In genomic region chr3:30507576-30508295, GRCm38 (mm10) we compare ENCODE assay signal across 8 mouse cellular contexts. TPM values are rescaled to one million over a fixed set of nuclear protein-coding genes. Genes with fewer than 3 reads are reported as not detected.
DNase-seq lines count a peak whose midpoint lies in the region; ATAC-seq and TF ChIP-seq lines count a peak whose summit lies in the region.

No protein-coding gene starts in this region.

- intact Hi-C loops in gastrocnemius, adult 2 months (cut with DNase I), result loop anchor here (5.0 kb wide), 1 partner anchor 40 kb away; no protein-coding TSS in a partner anchor

- H3K4me2 ChIP-seq in heart, embryonic 13.5 days, result peak overlapping the region; percentile 91

- H3K27ac ChIP-seq in gastrocnemius, adult 2 months, result peak overlapping the region; percentile 86
- H3K27ac ChIP-seq in heart, embryonic 13.5 days (replicated peaks), result peak overlapping the region; percentile 96
- peak overlapping the region; percentile 97 for H3K27ac ChIP-seq in midbrain, embryonic 10.5 days (replicated peaks)

- DNase-seq in gastrocnemius, adult 2 months, result peak; percentile 45
- DNase-seq in gastrocnemius, adult 18-20 months (ENCODE audit: low spot score), result no peak
- DNase-seq in adrenal gland, postnatal 36 days, result peak; percentile 15 to 16
- peak; percentile 51 for DNase-seq in kidney, postnatal 14 days
- peak; percentile 67 for DNase-seq in midbrain, embryonic 10.5 days (ENCODE audit: low spot score)
- DNase-seq in right cerebral cortex, adult 2 months (ENCODE audit: low spot score in 2 of 2), result no peak

- no peak for TF ChIP-seq CTCF in gastrocnemius, adult 2 months (IDR thresholded peaks at IDR 0.05)

- peaks cover 42% of the 10 kb centered on the region for H3K4me1 ChIP-seq in heart, embryonic 13.5 days
- peaks cover 80% of the 10 kb centered on the region for H3K4me1 ChIP-seq in midbrain, embryonic 10.5 days

- under 1% methylated on average over 41 of the region's 41 CpGs for WGBS in heart, embryonic 13.5 days
- WGBS in midbrain, embryonic 10.5 days, result under 1% methylated on average over 41 of the region's 41 CpGs

- no peaks in the 10 kb centered on the region for H3K9me3 ChIP-seq in heart, embryonic 13.5 days
- no peaks in the 10 kb centered on the region for H3K9me3 ChIP-seq in midbrain, embryonic 10.5 days (replicated peaks)

- peak overlapping the region; percentile 90 for H3K9ac ChIP-seq in heart, embryonic 13.5 days

- ATAC-seq in heart, embryonic 13.5 days (ENCODE audit: extremely low read depth, insufficient number of reproducible peaks, low FRiP score, low TSS enrichment), result 0 out of 2 replicates have a peak, but pooled peaks have one; percentile 11
- no peak for ATAC-seq in megakaryocyte-erythroid progenitor cell, adult 5-6 weeks (replicated peaks; ENCODE audit: low FRiP score, low TSS enrichment, poor library complexity, severe bottlenecking)

- no peaks in the 10 kb centered on the region for H3K36me3 ChIP-seq in heart, embryonic 13.5 days
- H3K36me3 ChIP-seq in midbrain, embryonic 10.5 days, result no peaks in the 10 kb centered on the region

- peak overlapping the region; percentile 78 for H3K4me3 ChIP-seq in gastrocnemius, adult 2 months
- H3K4me3 ChIP-seq in heart, embryonic 13.5 days, result peak overlapping the region; percentile 76
- peak overlapping the region; percentile 76 for H3K4me3 ChIP-seq in midbrain, embryonic 10.5 days

- H3K27me3 ChIP-seq in heart, embryonic 13.5 days (replicated peaks), result peaks cover 61% of the 10 kb centered on the region
- H3K27me3 ChIP-seq in midbrain, embryonic 10.5 days (ENCODE audit: low read depth, poor library complexity, severe bottlenecking), result peaks cover 71% of the 10 kb centered on the region

RNA-seq across cellular contexts. Expression of gene Mecom, which starts 40.1 kb away (rescaled TPM):
- total RNA-seq in gastrocnemius, adult 2 months (2021), result 1 to 10 TPM; 5.8 to 6.9 TPM
- total RNA-seq in gastrocnemius, adult 18-20 months (2021), result 1 to 10 TPM; 4.2 to 6.1 TPM
- total RNA-seq in adrenal gland, postnatal 36 days (2021), result 1 to 10 TPM; 6.4 TPM
- polyA plus RNA-seq in heart, embryonic 13.5 days (2015; fragmentation: Nextera tagmentation; extraction: Ambion mirVana), result 21.0 and 22.4 TPM in 2 replicates
- polyA plus RNA-seq in midbrain, embryonic 10.5 days (2016; fragmentation: Nextera tagmentation; extraction: Ambion mirVana), result 22.6 and 34.8 TPM in 2 replicates
- total RNA-seq in megakaryocyte-erythroid progenitor cell, adult 5-6 weeks (2014; fragmentation: Nextera tagmentation), result 1.5 TPM in 1 of 2 replicates, not detected in the other
- total RNA-seq in megakaryocyte-erythroid progenitor cell, adult 5-6 weeks (2017), result 6.5 and 8.8 TPM in 2 replicates

Comparison
In these comparisons a context has a peak if more than half of its experiments do, and no peak if none do; other contexts are left out.
1. DNase-seq: peak in gastrocnemius, adult 2 months (single experiment), adrenal gland, postnatal 36 days (2 of 2), kidney, postnatal 14 days (single experiment) and midbrain, embryonic 10.5 days (single experiment); none in gastrocnemius, adult 18-20 months (single experiment) and right cerebral cortex, adult 2 months (0 of 2).
2. Peak in every context shown above with its lines, with median percentiles within 50 percentile points of each other: H3K27ac ChIP-seq and H3K4me3 ChIP-seq.